Mouse (Mus musculus) liver, postnatal 0 days (tissue): Measurements from ENCODE around the gene P2ry6. TPM values are rescaled to one million over a fixed set of nuclear protein-coding genes. Genes with fewer than 3 reads are reported as not detected.

Experiments used
- ATAC-seq: fragments of 200-750 bp; cut with Nextera tagmentation; 2 replicates; pipeline ENCODE4 v1.8.0; 2017; ENCODE audit warnings: mild to moderate bottlenecking, moderate library complexity
- DNase-seq: peaks from one replicate; pipeline ENCODE4 v3.0.0-alpha.2; 2016
- H3K27ac ChIP-seq: fragments of 300-500 bp; sonication (generic); 2 replicates; pipeline ENCODE4 v1.5.1; 2014; ENCODE audit warnings: antibody characterized with exemption, moderate library complexity, mild to moderate bottlenecking, low read depth
- H3K27me3 ChIP-seq: fragments of 300-500 bp; sonication (generic); 2 replicates; pipeline ENCODE4 v1.6.1; 2014; ENCODE audit warnings: low read length, control low read depth, mixed read lengths; ENCODE audit not compliant: insufficient read depth
- H3K36me3 ChIP-seq: fragments of 300-500 bp; sonication (generic); replicated peaks from 2 replicates; pipeline ENCODE4 v1.6.1; 2014; ENCODE audit warnings: mild to moderate bottlenecking, control low read depth, low read length, moderate library complexity, mixed read lengths; ENCODE audit not compliant: insufficient read depth
- H3K4me1 ChIP-seq: fragments of 300-500 bp; sonication (generic); 2 replicates; pipeline ENCODE4 v1.6.1; 2014; ENCODE audit warnings: antibody characterized with exemption, mild to moderate bottlenecking, control low read depth; ENCODE audit not compliant: insufficient read depth
- H3K4me2 ChIP-seq: fragments of 300-500 bp; sonication (generic); 2 replicates; pipeline ENCODE4 v1.6.1; 2014; ENCODE audit warnings: low read depth, mild to moderate bottlenecking, low read length, moderate library complexity, mixed read lengths
- H3K4me3 ChIP-seq: fragments of 300-500 bp; sonication (generic); 2 replicates; pipeline ENCODE4 v1.5.1; 2014; ENCODE audit warnings: low read depth, low read length
- H3K9ac ChIP-seq: fragments of 300-500 bp; sonication (generic); replicated peaks from 2 replicates; pipeline ENCODE4 v1.6.1; 2014; ENCODE audit warnings: mild to moderate bottlenecking, moderate library complexity
- H3K9me3 ChIP-seq: fragments of 300-500 bp; sonication (generic); 2 replicates; pipeline ENCODE4 v1.6.1; 2016; ENCODE audit warnings: mild to moderate bottlenecking, control low read depth, low read length, mixed read lengths
- CTCF ChIP-seq: sonication (generic); IDR thresholded peaks from 2 replicates; pipeline ENCODE4 v1.5.1; 2016; ENCODE audit warnings: antibody characterized with exemption, low read depth
- EP300 ChIP-seq: IDR thresholded peaks from 2 replicates; pipeline ENCODE4 v1.6.1; 2016; ENCODE audit warnings: antibody characterized with exemption, low read depth, mild to moderate bottlenecking
- WGBS: fragments of 180-500 bp; shearing (Covaris S2); extraction: QIAGEN DNeasy Blood & Tissue Kit; methylation state at CpG from one replicate; pipeline ENCODE4 v1.1.7; 2014; ENCODE audit not compliant: insufficient replicate concordance; 5-methylcytosine and 5-hydroxymethylcytosine counted together
- polyA plus RNA-seq: library from polyadenylated mRNA; unstranded; fragments of >200 nt; fragmentation: Nextera tagmentation; extraction: Ambion mirVana; gene quantifications from 2 replicates; pipeline ENCODE4 v1.2.1, GENCODE M21; 2015

Gene P2ry6
- polyA plus RNA-seq, 1 experiment from 2014 or later: 5.3 TPM

DNA sequence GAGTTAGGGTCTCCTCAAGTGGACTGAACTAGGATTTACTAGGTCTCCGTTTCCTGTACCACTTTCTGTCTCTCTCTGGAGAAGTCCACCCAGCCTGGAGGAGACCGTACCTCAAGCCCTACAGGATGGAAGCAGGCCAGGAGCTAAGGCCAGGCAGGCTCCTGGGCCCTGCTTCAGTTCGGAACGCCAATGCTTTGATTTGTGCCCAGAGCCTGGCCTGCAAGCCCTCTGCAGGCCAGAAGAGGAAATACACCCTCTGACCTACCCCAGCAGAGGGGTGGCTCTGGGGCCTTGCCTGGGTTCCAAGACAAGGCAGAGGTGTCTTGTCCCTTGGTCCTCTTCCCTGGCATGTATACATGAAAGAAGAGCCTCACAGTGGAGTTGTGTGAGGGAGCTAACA, 9.4 kb downstream of the P2ry6 start:
- DNase-seq: no peak

DNA sequence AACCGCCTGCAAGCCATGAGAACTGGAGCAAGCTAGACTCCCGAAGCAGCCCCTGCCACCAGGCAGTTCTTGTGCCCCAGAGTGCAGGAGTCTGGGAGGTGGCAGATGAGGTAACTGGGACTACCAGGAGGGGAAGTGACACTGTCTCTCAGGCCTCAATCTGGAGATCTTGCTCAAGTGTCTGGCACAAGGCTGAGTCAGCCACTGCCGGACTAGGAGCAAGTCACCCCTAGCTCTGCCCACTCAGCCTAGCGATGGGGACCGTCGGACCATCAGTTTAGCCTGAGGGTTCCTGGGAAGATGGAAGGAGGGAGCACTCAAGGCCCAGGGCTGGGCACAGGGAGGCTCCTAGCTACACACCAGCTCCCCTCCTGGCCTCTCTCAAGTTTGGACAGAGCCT, 10.2 kb downstream of the P2ry6 start:
- H3K9ac ChIP-seq: no peak overlapping the region
- no peak for TF ChIP-seq CTCF
- TF ChIP-seq EP300: no peak
- H3K27ac ChIP-seq: no peak overlapping the region
- DNase-seq (peak; percentile 42), ATAC-seq (peak; percentile 40; the same call in 1 of the 2 replicates)
- no peaks in the 10 kb centered on the region for H3K9me3 ChIP-seq
- H3K4me1 ChIP-seq: 0 out of 2 replicates have a peak, but pooled peaks cover 5% of the 10 kb centered on the region
- no peaks in the 10 kb centered on the region for H3K27me3 ChIP-seq
- H3K4me2 ChIP-seq: peak overlapping the region; percentile 46
- H3K36me3 ChIP-seq: no peaks in the 10 kb centered on the region
- H3K4me3 ChIP-seq: peak overlapping the region; percentile 19; the same call in 1 of the 2 replicates
- 53% methylated on average over 6 of the region's 6 CpGs for WGBS

More for the DNA sequence above, 9.4 kb downstream of the P2ry6 start:
- Histone ChIP-seq H3K9ac (no peak overlapping the region), H3K4me1 (0 out of 2 replicates have a peak, but pooled peaks cover 5% of the 10 kb centered on the region), H3K27ac (no peak overlapping the region), H3K4me2 (no peak overlapping the region), H3K4me3 (no peak overlapping the region), H3K9me3 (no peaks in the 10 kb centered on the region), H3K27me3 (no peaks in the 10 kb centered on the region), H3K36me3 (no peaks in the 10 kb centered on the region)
- WGBS: 32% methylated on average over 4 of the region's 4 CpGs
- peak; percentile 49; the same call in 1 of the 2 replicates for ATAC-seq
- TF ChIP-seq EP300 (no peak), CTCF (peak; percentile 86)

DNA sequence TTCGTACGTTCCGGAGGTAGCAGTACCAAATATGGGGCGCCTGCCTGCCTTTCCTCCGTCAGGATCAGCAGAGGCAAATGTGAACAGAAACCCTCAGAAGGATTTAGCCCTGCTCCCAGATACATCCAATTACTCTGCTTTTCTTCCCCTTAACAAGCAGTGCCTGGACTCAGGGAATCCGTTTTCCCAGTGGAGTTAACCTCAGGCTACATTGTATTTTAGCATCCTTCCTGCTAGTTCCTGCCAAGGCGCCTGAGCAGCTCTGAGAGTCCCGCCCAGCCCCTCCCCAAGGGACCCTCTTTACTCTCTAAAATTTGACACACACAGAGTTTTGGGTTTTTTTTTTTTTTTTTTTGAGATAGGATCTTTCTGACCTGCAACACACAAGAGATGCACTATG, 11.1 kb downstream of the P2ry6 start:
- no peak for ATAC-seq
- no peak overlapping the region for H3K27ac ChIP-seq
- no peaks in the 10 kb centered on the region for H3K36me3 ChIP-seq
- no peak for DNase-seq
- no peak overlapping the region for H3K9ac ChIP-seq
- H3K4me2 ChIP-seq: no peak overlapping the region
- 0 out of 2 replicates have a peak, but pooled peaks cover 5% of the 10 kb centered on the region for H3K4me1 ChIP-seq
- H3K9me3 ChIP-seq: 0 out of 2 replicates have a peak, but pooled peaks cover 2% of the 10 kb centered on the region
- WGBS: 79% methylated on average over 8 of the region's 8 CpGs
- no peaks in the 10 kb centered on the region for H3K27me3 ChIP-seq
- TF ChIP-seq CTCF (no peak), EP300 (no peak)
- H3K4me3 ChIP-seq: no peak overlapping the region

DNA sequence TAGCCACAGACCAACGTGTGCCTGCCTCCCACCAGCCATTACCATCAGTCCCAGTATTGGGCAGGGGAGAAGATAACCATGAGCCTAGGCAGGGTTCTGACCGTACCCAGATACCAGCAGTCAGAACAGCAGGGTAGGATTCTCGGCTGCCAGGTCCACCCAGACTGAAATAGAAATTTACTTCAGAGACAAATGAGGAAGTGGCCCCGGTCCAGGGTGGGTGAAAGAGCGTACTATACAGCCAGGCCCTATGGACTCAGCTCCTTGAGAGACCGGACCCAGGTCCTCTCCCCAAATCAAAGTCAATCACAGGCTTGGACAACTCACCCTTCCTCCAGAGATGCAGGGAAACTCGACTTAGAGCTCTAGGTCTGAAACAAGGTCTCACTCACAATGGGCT, 13.3 kb downstream of the P2ry6 start:
- H3K4me1 ChIP-seq: 0 out of 2 replicates have a peak, but pooled peaks cover 8% of the 10 kb centered on the region
- H3K36me3 ChIP-seq: no peaks in the 10 kb centered on the region
- no peak overlapping the region for H3K9ac ChIP-seq
- H3K4me2 ChIP-seq: no peak overlapping the region
- peak; percentile 25; the same call in 1 of the 2 replicates for ATAC-seq
- no peaks in the 10 kb centered on the region for H3K27me3 ChIP-seq
- DNase-seq: no peak
- 0 out of 2 replicates have a peak, but pooled peaks cover 2% of the 10 kb centered on the region for H3K9me3 ChIP-seq
- H3K27ac ChIP-seq: no peak overlapping the region
- 34% methylated on average over 7 of the region's 7 CpGs for WGBS
- H3K4me3 ChIP-seq: no peak overlapping the region
- no peak for TF ChIP-seq CTCF
- TF ChIP-seq EP300: no peak

DNA sequence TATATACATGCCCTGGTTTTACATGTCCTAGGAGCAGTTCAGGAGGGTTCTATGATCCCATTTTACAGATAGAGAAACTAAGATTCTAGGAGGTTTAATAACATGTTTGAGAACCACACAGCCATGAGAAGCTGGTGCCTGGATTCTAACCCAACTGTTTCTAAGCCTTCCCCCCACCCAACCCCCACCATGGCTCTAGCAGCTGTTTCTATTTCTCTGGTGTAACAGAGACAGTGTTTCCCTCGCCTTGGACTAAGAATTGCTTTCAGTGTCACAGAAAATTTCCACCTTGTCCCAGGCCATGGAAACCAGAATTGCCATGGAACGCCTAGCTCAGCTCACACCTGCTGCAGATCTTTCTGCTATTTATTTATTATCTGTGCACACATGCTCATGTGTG, 14.0 kb downstream of the P2ry6 start:
- Histone ChIP-seq H3K4me1 (0 out of 2 replicates have a peak, but pooled peaks cover 8% of the 10 kb centered on the region), H3K9ac (no peak overlapping the region), H3K4me2 (no peak overlapping the region), H3K27ac (no peak overlapping the region), H3K4me3 (no peak overlapping the region), H3K36me3 (no peaks in the 10 kb centered on the region), H3K9me3 (0 out of 2 replicates have a peak, but pooled peaks cover 2% of the 10 kb centered on the region), H3K27me3 (no peaks in the 10 kb centered on the region)
- ATAC-seq: no peak
- WGBS: 65% methylated on average over 2 of the region's 2 CpGs
- no peak for DNase-seq
- TF ChIP-seq EP300: no peak
- TF ChIP-seq CTCF: no peak

DNA sequence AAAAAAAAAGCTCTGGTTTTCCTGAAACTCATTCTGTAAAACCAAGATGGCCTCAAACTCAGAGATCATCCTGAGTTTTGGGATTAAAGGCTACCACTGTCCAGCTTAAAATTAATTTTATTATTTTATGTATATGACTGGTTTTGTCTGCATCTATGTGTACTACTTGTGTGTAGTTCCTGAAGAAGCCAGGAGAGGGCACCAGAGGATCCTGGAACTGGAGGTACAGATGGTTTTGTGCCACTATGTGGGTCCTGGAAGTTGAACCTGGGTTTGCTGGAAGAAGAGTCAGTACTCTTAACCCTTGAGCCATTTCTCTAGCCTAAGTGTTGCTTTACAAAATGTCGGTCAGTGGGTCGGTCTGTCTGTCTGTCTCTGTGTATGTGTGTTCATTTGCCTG, 16.0 kb downstream of the P2ry6 start:
- TF ChIP-seq CTCF (peak; percentile 60), EP300 (no peak)
- peak; percentile 61 for DNase-seq
- WGBS: 89% methylated on average over 2 of the region's 2 CpGs

More for the DNA sequence above, 16.0 kb downstream of the P2ry6 start:
- no peak for ATAC-seq
- H3K4me2 ChIP-seq: no peak overlapping the region
- H3K9ac ChIP-seq: no peak overlapping the region
- H3K9me3 ChIP-seq: 0 out of 2 replicates have a peak, but pooled peaks cover 2% of the 10 kb centered on the region
- H3K4me1 ChIP-seq: peaks cover 5% of the 10 kb centered on the region
- H3K27ac ChIP-seq: no peak overlapping the region
- no peaks in the 10 kb centered on the region for H3K27me3 ChIP-seq
- H3K4me3 ChIP-seq: no peak overlapping the region
- H3K36me3 ChIP-seq: no peaks in the 10 kb centered on the region
